Mouse (Mus musculus) neural tube, embryonic 13.5 days (tissue): ENCODE data around the gene Eipr1. TPM values are rescaled to one million over a fixed set of nuclear protein-coding genes. Genes with fewer than 3 reads are reported as not detected.
"Not testable (repeated sequence)": the region's sequence is repeated elsewhere in the genome, so short reads cannot be mapped to it uniquely, and the experiment has no call there.

Source experiments
- ATAC-seq: fragments of 200-750 bp; cut with Nextera tagmentation; 2 replicates; pipeline ENCODE4 v1.8.0; 2017; ENCODE audit warnings: low read depth, mild to moderate bottlenecking, moderate TSS enrichment, moderate library complexity
- H3K27ac ChIP-seq: fragments of 300-500 bp; sonication (generic); replicated peaks from 2 replicates; pipeline ENCODE4 v1.5.1; 2015; ENCODE audit warnings: moderate library complexity, mild to moderate bottlenecking, inconsistent platforms
- H3K27me3 ChIP-seq: fragments of 300-500 bp; sonication (generic); 2 replicates; pipeline ENCODE4 v1.6.1; 2015; ENCODE audit warnings: mild to moderate bottlenecking, inconsistent platforms
- H3K36me3 ChIP-seq: fragments of 300-500 bp; sonication (generic); 2 replicates; pipeline ENCODE4 v1.6.1; 2015; ENCODE audit warnings: mild to moderate bottlenecking, inconsistent platforms
- H3K4me1 ChIP-seq: fragments of 300-500 bp; sonication (generic); replicated peaks from 2 replicates; pipeline ENCODE4 v1.6.1; 2015; ENCODE audit warnings: inconsistent platforms
- H3K4me2 ChIP-seq: fragments of 300-500 bp; sonication (generic); 2 replicates; pipeline ENCODE4 v1.6.1; 2015; ENCODE audit warnings: inconsistent platforms, mild to moderate bottlenecking, moderate library complexity
- H3K4me3 ChIP-seq: fragments of 300-500 bp; sonication (generic); 2 replicates; pipeline ENCODE4 v1.5.1; 2015; ENCODE audit warnings: mild to moderate bottlenecking, inconsistent platforms
- H3K9ac ChIP-seq: fragments of 300-500 bp; sonication (generic); 2 replicates; pipeline ENCODE4 v1.6.1; 2015; ENCODE audit warnings: moderate library complexity, mild to moderate bottlenecking, inconsistent platforms
- H3K9me3 ChIP-seq: fragments of 300-500 bp; sonication (generic); 2 replicates; pipeline ENCODE4 v1.6.1; 2016; ENCODE audit warnings: inconsistent platforms
- WGBS: fragments of 180-500 bp; shearing (Covaris S2); methylation state at CpG from one replicate; pipeline ENCODE4 v1.1.7; 2015; 5-methylcytosine and 5-hydroxymethylcytosine counted together
- polyA plus RNA-seq: library from polyadenylated mRNA; unstranded; fragments of >200 nt; fragmentation: Nextera tagmentation; extraction: Ambion mirVana; gene quantifications from 2 replicates; pipeline ENCODE4 v1.2.1, GENCODE M21; 2015

The Eipr1 gene
- polyA plus RNA-seq, 1 experiment from 2014 or later: 69.6 TPM

GRCm38 (mm10) chr12:28733520-28734245 lies 17.9 kb upstream of the Eipr1 start:
- H3K27me3 ChIP-seq, H3K27ac ChIP-seq, H3K9ac ChIP-seq, H3K4me1 ChIP-seq, H3K4me2 ChIP-seq, H3K4me3 ChIP-seq, ATAC-seq, H3K9me3 ChIP-seq: not testable (repeated sequence)
- peaks cover 68% of the 10 kb centered on the region for H3K36me3 ChIP-seq
- 97% methylated on average over 6 of the region's 6 CpGs for WGBS

GRCm38 (mm10) chr12:28734271-28734670 lies 17.3 kb upstream of the Eipr1 start:
- 94% methylated on average over 1 of the region's 1 CpGs for WGBS

GRCm38 (mm10) chr12:28735293-28735692 lies 16.3 kb upstream of the Eipr1 start:
- H3K36me3 ChIP-seq: peaks cover 61% of the 10 kb centered on the region
- WGBS: 94% methylated on average over 3 of the region's 3 CpGs
- no peak for ATAC-seq

More at GRCm38 (mm10) chr12:28734271-28734670, 17.3 kb upstream of the Eipr1 start:
- Histone ChIP-seq H3K9me3 (no peaks in the 10 kb centered on the region), H3K36me3 (peaks cover 64% of the 10 kb centered on the region), H3K27ac (no peak overlapping the region), H3K4me1 (no peaks in the 10 kb centered on the region), H3K27me3 (no peaks in the 10 kb centered on the region), H3K9ac (no peak overlapping the region), H3K4me2 (no peak overlapping the region), H3K4me3 (no peak overlapping the region)
- no peak for ATAC-seq

GRCm38 (mm10) chr12:28743328-28743727 lies 8.3 kb upstream of the Eipr1 start:
- H3K27me3 ChIP-seq: no peaks in the 10 kb centered on the region
- H3K4me2 ChIP-seq: no peak overlapping the region
- H3K27ac ChIP-seq: 0 out of 2 replicates have a peak overlapping the region, but pooled peaks have one; percentile 5
- H3K9ac ChIP-seq: no peak overlapping the region
- peaks cover 39% of the 10 kb centered on the region for H3K36me3 ChIP-seq
- no peak overlapping the region for H3K4me3 ChIP-seq
- no peaks in the 10 kb centered on the region for H3K9me3 ChIP-seq
- peaks cover 31% of the 10 kb centered on the region for H3K4me1 ChIP-seq
- ATAC-seq: no peak
- 78% methylated on average over 3 of the region's 3 CpGs for WGBS

More at GRCm38 (mm10) chr12:28735293-28735692, 16.3 kb upstream of the Eipr1 start:
- Histone ChIP-seq H3K9me3 (no peaks in the 10 kb centered on the region), H3K27me3 (no peaks in the 10 kb centered on the region), H3K9ac (no peak overlapping the region), H3K4me2 (no peak overlapping the region), H3K4me3 (no peak overlapping the region), H3K27ac (no peak overlapping the region), H3K4me1 (no peaks in the 10 kb centered on the region)

GRCm38 (mm10) chr12:28750021-28750633 lies 1.5 kb upstream of the Eipr1 start, which contains the start of gene Trappc12:
TSS of gene Trappc12 (minus strand) at chr12:28750472.
- peaks cover 57% of the 10 kb centered on the region for H3K4me1 ChIP-seq
- H3K36me3 ChIP-seq: peaks cover 19% of the 10 kb centered on the region
- H3K9me3 ChIP-seq: no peaks in the 10 kb centered on the region
- H3K27ac ChIP-seq: peak within 1 kb of the TSS; percentile 61
- peak within 1 kb of the TSS; percentile 97 for H3K4me2 ChIP-seq
- peak within 1 kb of the TSS; percentile 83 for H3K4me3 ChIP-seq
- peak within 1 kb of the TSS; percentile 85 for H3K9ac ChIP-seq
- 1% methylated on average over 41 of the region's 41 CpGs for WGBS
- ATAC-seq: peak; percentile 91
- H3K27me3 ChIP-seq: no peaks in the 10 kb centered on the region

GRCm38 (mm10) chr12:28750876-28751275 lies 727 bp upstream of the Eipr1 start:
- 94% methylated on average over 5 of the region's 5 CpGs for WGBS
- H3K27ac ChIP-seq: peak overlapping the region; percentile 61
- H3K36me3 ChIP-seq: peaks cover 12% of the 10 kb centered on the region
- no peak for ATAC-seq
- no peaks in the 10 kb centered on the region for H3K27me3 ChIP-seq
- peak overlapping the region; percentile 68 for H3K4me3 ChIP-seq
- H3K4me2 ChIP-seq: peak overlapping the region; percentile 97
- no peaks in the 10 kb centered on the region for H3K9me3 ChIP-seq
- peaks cover 50% of the 10 kb centered on the region for H3K4me1 ChIP-seq
- H3K9ac ChIP-seq: no peak overlapping the region

- WGBS: 84% methylated on average over 4 of the region's 4 CpGs
- Histone ChIP-seq H3K9me3 (no peaks in the 10 kb centered on the region), H3K9ac (no peak overlapping the region), H3K27me3 (no peaks in the 10 kb centered on the region), H3K27ac (no peak overlapping the region), H3K4me1 (peaks cover 27% of the 10 kb centered on the region), H3K36me3 (peaks cover 8% of the 10 kb centered on the region), H3K4me3 (no peak overlapping the region), H3K4me2 (no peak overlapping the region)
- no peak for ATAC-seq
These were observed 4.4 kb downstream of the Eipr1 start for GRCm38 (mm10) chr12:28756019-28756418.

GRCm38 (mm10) chr12:28769953-28770352 lies 18.4 kb downstream of the Eipr1 start:
- peaks cover 10% of the 10 kb centered on the region for H3K4me1 ChIP-seq
- H3K9me3 ChIP-seq: no peaks in the 10 kb centered on the region
- no peak overlapping the region for H3K4me3 ChIP-seq
- no peak for ATAC-seq
- no peak overlapping the region for H3K27ac ChIP-seq
- no peaks in the 10 kb centered on the region for H3K27me3 ChIP-seq
- H3K9ac ChIP-seq: no peak overlapping the region
- H3K36me3 ChIP-seq: peaks cover 37% of the 10 kb centered on the region
- WGBS: 94% methylated on average over 7 of the region's 7 CpGs
- H3K4me2 ChIP-seq: no peak overlapping the region

GRCm38 (mm10) chr12:28773815-28774214 lies 22.2 kb downstream of the Eipr1 start:
- Histone ChIP-seq H3K4me2 (no peak overlapping the region), H3K4me3 (no peak overlapping the region), H3K4me1 (peaks cover 21% of the 10 kb centered on the region), H3K27ac (no peak overlapping the region), H3K9me3 (no peaks in the 10 kb centered on the region), H3K36me3 (peaks cover 17% of the 10 kb centered on the region; the same call in 1 of the 2 replicates), H3K9ac (no peak overlapping the region), H3K27me3 (no peaks in the 10 kb centered on the region)
- WGBS: 70% methylated on average over 3 of the region's 3 CpGs
- peak; percentile 67; the same call in 1 of the 2 replicates for ATAC-seq

GRCm38 (mm10) chr12:28775120-28775519 lies 23.5 kb downstream of the Eipr1 start:
- Histone ChIP-seq H3K27me3 (no peaks in the 10 kb centered on the region), H3K9me3 (no peaks in the 10 kb centered on the region), H3K4me3 (no peak overlapping the region), H3K4me2 (no peak overlapping the region), H3K36me3 (peaks cover 14% of the 10 kb centered on the region; the same call in 1 of the 2 replicates), H3K27ac (0 out of 2 replicates have a peak overlapping the region, but pooled peaks have one; percentile 33), H3K9ac (no peak overlapping the region), H3K4me1 (peaks cover 31% of the 10 kb centered on the region)
- ATAC-seq: no peak
- 27% methylated on average over 8 of the region's 8 CpGs for WGBS

- no peaks in the 10 kb centered on the region for H3K9me3 ChIP-seq
- no peak for ATAC-seq
- H3K9ac ChIP-seq: no peak overlapping the region
- H3K4me3 ChIP-seq: no peak overlapping the region
- H3K4me2 ChIP-seq: no peak overlapping the region
- WGBS: 90% methylated on average over 6 of the region's 6 CpGs
- H3K36me3 ChIP-seq: 0 out of 2 replicates have a peak, but pooled peaks cover 9% of the 10 kb centered on the region
- H3K27ac ChIP-seq: no peak overlapping the region
- no peaks in the 10 kb centered on the region for H3K27me3 ChIP-seq
- peaks cover 36% of the 10 kb centered on the region for H3K4me1 ChIP-seq
These were observed 24.0 kb downstream of the Eipr1 start for GRCm38 (mm10) chr12:28775627-28776026.

GRCm38 (mm10) chr12:28780180-28780579 lies 28.6 kb downstream of the Eipr1 start:
- WGBS: 28% methylated on average over 7 of the region's 7 CpGs
- Histone ChIP-seq H3K27me3 (no peaks in the 10 kb centered on the region), H3K4me3 (no peak overlapping the region), H3K9me3 (no peaks in the 10 kb centered on the region), H3K9ac (no peak overlapping the region), H3K36me3 (no peaks in the 10 kb centered on the region), H3K4me1 (peaks cover 60% of the 10 kb centered on the region), H3K4me2 (no peak overlapping the region), H3K27ac (peak overlapping the region; percentile 70)
- ATAC-seq: peak; percentile 69
